Mouse (Mus musculus): Measurements from ENCODE around the gene Aff3.

Gene Aff3

DNA sequence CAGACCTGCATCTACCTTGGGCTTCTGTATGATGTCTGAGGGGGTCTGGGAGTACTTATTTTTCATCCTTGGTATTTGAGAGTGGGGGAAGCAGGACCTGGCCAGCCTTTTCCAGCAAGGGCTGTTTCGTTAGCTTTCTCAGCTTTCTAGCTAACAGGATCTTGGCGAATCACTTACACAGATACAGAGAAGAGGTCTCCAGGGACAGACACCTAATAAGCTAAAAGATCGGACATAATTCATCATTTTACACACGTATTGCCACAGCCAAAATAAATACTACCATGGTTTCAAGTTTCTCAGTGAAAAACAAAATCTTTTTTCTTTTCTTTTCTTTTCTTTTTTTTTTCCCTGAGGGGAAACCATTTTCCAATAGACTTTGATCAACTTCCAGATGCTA, 354.7 kb downstream of the Aff3 start:
- no peak for DNase-seq

- no peak for DNase-seq
Observed at GRCm38 (mm10) chr1:38309341-38309740, 355.4 kb downstream of the Aff3 start.

GRCm38 (mm10) chr1:38308705-38308996, 356.1 kb downstream of the Aff3 start:
- no peak for DNase-seq

- DNase-seq, result peak; percentile 54
Observed at GRCm38 (mm10) chr1:38307821-38308704, 356.7 kb downstream of the Aff3 start.

DNA sequence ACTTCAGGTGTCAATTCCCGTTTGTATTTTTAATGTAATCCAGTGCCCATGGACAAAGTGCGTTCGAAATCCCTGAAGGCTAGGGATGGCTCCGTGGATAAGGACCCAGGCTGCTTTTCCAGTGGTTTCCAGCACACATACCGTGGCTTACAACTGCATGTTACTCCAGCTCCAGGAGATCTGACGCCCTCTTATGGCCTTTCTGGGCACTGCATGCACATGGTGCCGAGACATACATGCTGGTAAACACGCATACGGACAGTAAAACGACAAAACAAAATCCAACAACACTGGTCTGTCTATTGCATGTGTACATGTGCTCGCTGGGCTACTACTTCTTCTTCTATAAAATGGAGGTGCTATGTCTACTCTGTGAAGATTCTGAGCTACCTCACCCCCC, 357.5 kb downstream of the Aff3 start:
- no peak for DNase-seq

DNA sequence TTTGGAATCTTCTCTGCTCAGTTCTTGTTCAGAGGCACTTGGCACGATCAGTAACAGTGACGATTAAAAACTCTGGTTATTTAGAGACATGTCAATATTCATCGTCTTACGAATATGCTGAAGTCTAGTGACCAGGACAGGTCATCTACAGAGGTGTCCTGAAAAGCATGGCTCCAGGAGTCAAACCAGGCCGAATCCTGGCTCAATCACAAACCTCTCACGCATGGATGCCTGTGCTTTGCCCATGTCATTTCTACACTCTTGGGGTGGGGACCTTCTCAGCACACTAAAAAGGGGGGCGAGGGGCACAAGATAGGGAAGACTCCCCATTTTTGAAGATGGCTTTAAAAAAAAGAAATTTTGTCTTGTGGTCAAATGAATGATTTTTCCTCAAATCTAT, 358.6 kb downstream of the Aff3 start:
- DNase-seq, result no peak

DNA sequence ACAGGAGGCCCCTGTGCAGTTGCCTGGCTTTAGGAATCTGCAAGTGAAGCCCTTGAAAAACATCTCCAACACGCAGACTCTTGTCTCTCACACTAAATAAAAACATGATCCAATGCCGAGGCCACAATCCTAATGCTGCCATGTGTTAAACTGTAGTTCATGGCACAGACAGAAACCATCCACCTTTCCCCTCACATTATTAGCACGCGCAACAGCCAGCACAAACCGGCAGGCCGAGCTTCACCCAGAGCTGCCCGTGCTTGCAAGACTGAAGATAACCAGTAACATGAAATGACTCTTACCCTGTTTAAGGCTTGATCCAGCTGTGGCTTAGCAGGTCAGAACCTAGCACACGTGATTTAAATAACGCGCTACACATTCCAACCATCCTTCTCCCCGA, 360.4 kb downstream of the Aff3 start:
- no peak for DNase-seq

DNA sequence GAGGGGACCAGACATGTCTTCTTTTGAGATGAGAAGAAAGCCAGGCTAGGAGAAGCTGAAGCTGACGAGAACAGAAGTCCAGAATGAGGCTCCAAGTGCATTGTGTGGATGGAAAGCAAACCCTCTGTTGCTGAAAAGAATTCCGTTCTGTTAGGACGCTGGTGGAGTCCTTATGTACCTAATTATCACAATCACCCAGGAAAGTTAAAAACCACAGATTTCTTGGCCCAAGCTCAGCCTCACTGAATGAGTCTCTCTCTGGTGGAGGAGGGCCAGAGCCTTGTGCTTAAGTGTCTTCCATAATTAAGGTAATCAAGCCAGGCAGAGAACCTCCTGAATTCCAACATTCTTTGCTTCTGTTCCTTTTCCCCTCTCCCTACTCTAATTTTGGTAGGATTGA, 366.5 kb downstream of the Aff3 start:
- no peak for DNase-seq

DNA sequence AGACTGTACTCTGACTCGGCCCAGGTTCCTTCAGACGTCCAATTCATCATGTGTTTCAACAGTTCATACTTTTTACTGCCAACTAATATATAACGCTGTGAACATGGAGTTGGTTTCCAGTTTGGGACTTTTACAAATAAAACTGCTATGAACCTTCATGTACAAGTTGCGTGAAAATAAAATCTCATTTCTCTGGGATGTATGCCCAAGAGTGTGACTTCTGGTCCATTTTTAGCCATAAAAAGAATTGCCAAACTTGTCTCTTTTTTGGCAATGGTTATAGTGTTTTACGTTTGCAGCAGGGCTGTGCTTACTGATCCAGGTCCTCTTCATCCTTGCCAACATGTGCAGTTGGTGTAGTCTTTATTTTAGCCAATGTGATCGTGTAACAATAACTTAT, 369.8 kb downstream of the Aff3 start:
- no peak for DNase-seq

- no peak for DNase-seq
Observed at GRCm38 (mm10) chr1:38294336-38294695, 370.4 kb downstream of the Aff3 start.

GRCm38 (mm10) chr1:38293671-38294335, 371.0 kb downstream of the Aff3 start:
- no peak for DNase-seq

DNA sequence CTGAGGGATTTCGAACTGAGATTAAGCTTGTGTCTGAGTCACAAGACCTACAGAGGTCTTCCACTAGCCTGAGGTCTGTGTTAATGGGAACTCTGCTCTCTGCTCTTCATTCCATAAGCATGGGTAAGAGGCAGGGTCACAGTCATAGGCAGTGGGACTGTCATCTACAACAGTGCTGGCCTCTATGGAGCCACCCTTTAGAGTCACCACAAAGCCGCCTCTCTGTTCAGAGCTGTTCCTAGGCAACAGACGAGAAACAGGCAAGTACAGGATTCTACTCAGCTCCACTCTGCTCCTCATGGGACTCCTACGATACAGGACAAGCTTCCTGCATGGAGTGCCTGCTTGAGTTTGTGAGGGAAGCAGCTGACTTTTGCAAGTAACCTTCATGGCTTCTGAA, 371.9 kb downstream of the Aff3 start:
- DNase-seq, result no peak

DNA sequence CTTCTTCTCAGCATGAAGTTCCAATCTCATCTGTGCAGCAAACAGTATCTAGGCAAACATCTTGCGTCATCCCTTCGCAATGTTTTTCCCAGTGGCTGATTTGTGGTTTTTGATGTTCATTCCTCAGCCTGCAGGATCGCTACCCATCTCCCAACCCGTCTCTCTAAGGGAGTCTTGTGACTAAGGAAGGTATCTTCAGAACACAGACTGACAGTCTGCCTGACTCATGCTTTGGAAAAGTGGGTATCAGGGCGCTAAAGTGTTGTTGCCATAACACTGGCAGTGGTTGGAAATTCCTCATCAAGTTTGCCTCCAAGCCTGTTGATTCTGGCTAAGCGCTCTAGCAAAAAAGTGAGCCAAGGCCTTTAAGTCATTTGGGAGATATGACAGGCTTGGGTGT, 372.8 kb downstream of the Aff3 start:
- DNase-seq, result no peak

- DNase-seq, result no peak
Observed at GRCm38 (mm10) chr1:38291497-38291896, 373.3 kb downstream of the Aff3 start.

DNA sequence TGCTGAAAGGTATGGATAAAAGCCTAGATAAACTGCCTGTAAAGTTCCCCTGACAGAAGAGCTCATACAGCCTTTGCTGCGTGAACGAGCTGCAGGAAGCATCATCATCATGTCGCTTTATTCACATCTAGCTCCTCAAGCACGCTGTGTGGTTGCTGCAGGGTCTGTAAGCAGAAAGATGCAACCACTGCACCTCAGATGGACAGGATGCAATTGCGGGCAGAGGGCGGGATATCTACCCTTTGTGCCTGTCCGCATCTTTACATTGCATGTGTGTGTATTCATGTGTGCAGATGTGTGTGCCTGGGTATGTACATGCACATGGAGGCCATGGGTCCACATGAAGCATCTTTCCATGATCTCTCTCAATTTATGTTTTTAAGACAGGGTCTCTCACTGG, 373.9 kb downstream of the Aff3 start:
- DNase-seq, result no peak

- DNase-seq, result no peak
Observed at GRCm38 (mm10) chr1:38289891-38290290, 374.9 kb downstream of the Aff3 start.

DNA sequence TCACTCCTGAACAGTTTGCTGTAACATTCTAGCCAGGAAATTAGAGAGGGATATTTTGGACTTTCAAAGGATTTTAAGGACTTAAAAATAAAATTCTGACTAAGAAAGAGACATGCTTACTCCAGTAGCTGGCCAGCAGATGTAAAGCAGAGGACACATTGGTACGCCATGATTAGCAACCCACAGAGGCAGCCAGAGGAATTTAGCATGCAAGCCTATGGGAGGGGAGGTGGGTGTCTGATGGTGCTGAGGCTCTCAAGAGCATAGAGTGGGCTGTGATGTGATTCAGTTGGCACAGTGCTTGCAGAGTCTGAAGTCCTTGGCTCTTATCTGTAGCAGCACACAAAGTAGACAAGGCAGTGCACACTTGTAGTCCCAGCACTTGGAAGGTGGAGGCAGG, 376.0 kb downstream of the Aff3 start:
- DNase-seq, result no peak

DNA sequence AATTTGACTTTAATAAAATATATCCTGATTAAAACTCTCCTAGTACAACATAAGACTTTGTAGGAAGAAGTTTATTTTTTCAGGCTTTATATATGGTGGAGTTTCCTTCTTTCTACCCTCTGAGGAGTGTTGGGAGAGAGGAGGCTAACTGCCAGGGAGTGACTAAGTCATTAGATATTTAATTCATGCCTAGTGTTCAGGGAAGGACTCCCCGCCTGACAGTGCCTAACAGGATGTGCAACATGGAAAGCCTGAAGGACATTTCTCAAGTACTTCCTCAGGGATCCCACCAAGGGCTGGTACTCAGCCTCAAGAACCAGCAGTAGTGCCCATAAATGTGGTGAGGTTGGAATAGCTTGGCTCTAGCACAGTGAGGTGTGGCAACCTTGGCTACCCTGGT, 378.2 kb downstream of the Aff3 start:
- DNase-seq, result no peak

DNA sequence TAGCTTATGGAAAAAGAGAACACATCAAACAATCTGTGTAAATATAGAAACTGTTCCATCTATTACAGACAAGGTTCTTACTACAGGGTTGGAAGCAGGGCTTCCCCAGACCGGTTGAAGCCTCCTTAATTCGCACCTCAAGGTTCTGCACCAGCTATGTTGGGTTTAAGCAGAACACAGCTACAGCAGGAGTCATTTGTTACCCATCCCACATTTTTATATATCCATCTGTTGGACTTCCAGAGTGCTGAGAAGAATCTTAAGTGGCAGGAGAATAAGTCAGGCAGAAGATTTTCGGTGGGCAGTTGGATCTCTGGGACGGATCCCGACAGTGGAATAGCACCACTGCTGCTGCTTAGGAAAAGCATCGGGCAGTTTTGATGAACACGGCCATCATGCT, 384.2 kb downstream of the Aff3 start:
- DNase-seq, result no peak

DNA sequence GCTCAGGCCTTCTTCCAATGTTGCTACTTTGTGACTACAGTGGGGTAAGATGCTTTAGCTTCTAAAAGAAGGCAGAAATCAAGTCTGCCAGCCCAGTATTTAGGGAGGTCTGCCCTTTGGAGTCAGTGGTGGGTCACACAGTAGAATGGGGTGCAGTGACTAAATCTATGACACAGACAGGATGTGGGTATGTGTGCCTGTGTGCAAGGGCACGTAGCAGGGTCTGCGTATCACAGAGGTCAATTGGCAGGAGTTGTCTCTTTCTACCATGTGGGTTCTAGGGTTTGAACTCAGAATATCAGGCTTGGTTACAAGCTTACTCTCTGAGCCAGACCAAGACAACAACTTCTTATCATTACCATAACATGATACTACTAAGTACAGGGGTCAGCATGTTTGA, 393.4 kb downstream of the Aff3 start:
- no peak for DNase-seq

GRCm38 (mm10) chr1:38268246-38269042, 396.3 kb downstream of the Aff3 start:
- DNase-seq, result no peak

GRCm38 (mm10) chr1:38263251-38263650, 401.5 kb downstream of the Aff3 start:
- DNase-seq, result no peak

DNA sequence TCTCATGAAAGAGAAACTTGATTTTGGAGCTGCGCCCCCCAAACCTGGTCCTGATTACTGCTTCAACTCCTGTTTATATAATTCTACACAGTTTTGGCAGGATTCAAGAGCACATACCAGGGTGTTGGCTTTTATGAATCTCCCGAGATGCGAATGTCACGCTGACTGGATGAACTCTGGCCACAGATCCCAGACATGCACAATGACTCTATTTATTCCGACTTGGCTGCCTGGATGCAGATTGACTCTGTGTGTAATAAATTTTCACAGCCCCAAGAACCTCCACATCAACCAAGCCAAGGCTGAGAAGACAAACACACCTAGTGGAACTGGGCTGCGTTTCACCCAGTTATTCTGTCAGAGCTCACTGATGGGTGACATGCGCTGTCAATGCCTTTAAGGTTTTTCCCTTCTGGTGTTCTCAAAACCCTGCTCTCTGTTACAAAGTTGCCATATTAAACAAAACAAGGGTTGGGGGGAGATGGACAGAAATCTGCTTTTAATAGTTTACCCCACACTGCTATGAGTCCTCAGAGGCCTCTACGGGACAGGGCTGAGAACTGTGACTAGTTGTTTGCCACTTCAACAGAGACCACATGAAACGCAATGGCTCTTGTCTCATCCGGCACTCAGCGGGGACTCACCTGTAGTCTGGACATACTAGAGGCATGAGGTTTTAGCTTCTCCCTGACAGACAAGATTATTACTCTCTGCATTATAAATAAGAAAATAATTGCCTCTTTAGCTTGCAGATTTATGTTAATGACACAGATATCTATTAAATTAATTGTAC, 402.2 kb downstream of the Aff3 start:
- peak; percentile 48 for DNase-seq
